Mouse (Mus musculus) left cerebral cortex, adult 9 months (tissue): ENCODE results near the gene Gp9.

Experiments used
- DNase-seq, 2 experiments: peaks; one replicate each; pipeline ENCODE4 v3.0.0; 2022; ENCODE audit warnings: low spot score in 2 of 2

Gene Gp9

DNA sequence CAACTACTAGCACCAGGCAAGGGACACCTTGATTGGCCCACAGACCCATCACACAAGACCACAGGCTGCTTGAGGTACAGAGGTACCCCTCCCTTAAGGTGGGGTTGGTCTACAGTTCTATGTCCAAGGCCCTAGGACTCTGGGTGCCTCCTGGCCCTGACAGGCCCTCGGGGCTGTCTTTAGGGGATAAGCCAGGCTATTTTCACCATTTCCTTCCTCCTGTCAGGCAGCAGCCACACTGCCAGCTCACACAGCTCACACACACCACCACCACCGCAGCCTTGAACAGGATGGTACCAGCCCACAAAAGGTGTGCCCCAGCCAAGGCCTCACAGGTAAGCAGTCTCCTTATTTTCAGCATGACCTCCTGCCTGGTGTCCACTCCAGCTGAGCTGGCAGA, at the start of gene Gp9:
Gp9 (plus strand) TSS at position 231 of the 400 bp plus-strand sequence.
- no peak for DNase-seq

DNA sequence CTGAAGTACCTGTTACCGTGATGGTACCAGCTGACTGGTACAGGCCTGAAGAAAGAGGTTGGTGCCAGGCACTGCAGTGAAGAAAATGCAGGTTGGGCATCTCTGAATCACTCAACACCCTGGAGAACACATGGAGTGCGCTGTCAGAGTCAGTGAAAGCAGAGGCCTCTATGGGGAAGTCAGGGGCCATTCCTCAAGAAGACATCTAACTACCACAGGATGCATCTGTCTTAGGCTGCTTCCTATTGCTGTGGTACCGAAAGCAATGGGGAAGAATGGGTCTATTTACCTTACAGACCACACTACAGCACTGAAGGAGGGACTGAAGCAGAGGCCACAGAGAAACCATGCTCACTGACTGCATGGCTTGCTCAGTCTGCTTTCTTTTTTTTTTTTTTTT, 49.8 kb upstream of the Gp9 start:
- no peak for DNase-seq

DNA sequence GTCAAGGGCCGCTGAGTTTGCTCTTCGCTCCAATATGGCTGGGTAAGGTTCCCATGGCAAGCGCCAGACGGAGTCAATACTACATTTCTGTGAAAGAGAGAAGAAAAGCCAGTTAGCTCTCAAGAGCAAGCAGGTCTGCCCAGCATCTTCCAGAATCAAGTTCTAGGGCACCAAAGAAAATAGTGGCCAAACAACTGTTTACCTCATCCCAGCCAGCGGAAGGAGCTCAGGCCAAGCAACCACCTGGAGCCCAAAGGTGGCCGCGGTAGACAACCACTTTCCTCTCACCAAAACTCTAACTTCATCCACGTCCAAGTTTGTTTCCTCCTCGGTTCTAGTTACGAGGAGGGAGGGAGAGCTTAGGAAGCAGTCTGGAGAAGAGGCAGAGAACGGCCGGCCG, 47.7 kb upstream of the Gp9 start:
- no peak for DNase-seq

DNA sequence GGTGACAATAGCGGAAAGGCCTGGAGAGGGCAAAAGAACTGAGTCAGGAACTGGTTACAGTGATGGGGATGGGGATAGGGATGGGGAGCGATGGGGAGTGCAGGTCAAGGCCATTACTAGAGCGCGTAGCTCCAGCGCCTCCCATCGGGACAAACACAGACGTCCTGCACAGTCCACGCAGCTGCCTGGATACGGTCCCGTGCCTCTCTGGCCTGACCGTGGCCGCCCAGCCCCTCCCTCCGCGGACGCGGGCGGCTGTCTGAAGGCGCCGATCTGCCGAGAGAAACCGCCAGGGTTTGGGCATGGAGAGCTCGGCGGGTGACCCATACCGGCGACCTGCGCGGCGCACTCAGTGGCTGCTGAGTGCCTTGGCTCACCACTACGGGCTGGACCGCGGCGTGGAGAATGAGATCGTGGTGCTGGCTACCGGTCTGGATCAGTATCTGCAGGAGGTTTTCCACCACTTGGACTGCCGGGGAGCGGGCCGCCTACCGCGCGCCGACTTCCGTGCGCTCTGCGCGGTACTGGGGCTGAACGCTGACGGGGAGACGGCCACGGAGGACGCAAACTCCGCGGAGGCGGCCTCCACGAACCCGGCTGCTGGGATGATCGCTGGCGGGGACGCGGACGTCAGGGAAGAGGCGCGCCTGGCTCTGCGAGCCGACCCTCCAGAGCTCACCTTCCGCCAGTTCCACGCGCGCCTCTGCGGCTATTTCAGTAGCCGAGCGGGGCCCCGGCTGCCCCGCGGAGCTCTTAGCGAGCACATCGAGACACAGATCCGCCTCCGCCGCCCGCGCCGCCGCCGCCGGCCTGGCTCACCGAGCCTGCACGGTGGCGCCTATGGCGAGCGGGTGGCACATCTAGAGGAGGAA, 47.0 kb upstream of the Gp9 start, which contains the start of gene Efcc1:
Efcc1 (plus strand) TSS at position 279 of the 872 bp plus-strand sequence.
- DNase-seq: peak in 1 of 2 experiments; percentile 63

DNA sequence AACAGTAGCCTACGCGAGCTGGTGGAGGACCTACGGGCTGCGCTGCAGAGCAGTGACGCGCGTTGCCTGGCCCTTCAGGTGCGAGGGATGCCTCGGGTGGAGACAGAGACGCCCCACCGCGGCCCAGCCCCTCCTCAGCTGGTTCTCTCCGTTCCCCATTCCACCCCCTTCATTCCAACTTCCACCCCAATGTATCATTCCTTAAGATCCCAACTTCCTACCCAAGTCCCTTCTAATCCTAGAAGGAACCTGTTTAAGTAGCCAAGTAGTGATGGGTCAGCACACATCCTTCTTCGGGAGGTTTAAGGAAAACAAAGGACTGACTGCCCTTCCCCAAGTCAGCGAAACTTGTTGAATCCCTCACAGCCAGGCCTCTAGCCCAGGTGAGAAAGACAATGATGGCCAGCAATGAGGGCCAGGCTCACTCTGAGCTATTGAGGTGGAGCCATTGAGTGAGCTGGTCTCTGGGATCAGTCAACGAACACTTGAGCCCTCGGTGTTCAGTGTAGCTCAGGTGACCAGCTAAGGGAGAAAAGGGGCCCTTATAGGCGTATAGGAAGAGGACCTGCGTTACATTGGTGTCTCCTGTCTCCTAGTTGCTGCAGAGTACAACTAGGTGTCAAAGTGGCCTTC, 46.3 kb upstream of the Gp9 start:
- DNase-seq: peak in 1 of 2 experiments; percentile 5

DNA sequence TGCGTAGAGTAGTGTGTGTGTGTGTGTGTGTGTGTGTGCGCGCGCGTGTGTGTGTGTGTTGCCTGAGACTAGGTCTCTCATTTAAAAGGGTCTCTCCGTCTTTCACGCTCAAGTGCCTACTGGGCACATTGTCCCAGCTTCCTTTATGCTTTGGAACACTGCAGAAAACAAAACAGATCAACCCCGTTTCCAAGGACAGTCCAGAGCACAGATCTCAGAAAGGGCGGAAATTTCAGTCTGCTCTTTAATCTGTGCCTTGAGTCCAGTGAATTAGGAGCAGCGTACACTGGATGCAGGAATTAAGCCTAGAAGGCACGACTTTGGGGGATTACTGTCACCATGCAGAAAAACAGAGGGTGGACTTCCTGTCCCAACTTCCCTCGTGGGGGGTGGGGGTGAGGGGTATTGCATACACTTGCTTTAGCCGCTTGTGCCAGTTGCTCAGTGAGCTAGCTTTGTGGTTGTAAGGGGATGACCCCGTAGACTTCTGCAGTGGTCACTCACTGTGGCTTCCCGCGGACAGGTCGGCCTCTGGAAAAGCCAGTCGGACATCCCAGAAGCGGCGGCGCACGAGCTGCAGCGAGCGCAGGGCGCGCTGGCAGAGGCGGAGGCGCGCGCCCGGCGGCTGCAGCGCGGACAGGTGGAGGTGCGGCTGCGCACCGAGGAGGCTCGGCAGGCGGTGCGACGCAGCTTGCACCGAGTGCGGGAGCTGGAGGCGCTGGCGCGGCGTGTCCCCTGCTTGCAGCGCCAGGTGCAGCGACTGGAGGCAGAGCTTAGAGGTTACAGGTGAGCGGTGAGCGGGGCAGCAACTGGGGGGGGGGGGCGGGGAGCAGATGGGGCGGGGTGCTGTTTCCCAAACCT, 45.5 kb upstream of the Gp9 start:
- peak in 1 of 2 experiments; percentile 16 for DNase-seq

DNA sequence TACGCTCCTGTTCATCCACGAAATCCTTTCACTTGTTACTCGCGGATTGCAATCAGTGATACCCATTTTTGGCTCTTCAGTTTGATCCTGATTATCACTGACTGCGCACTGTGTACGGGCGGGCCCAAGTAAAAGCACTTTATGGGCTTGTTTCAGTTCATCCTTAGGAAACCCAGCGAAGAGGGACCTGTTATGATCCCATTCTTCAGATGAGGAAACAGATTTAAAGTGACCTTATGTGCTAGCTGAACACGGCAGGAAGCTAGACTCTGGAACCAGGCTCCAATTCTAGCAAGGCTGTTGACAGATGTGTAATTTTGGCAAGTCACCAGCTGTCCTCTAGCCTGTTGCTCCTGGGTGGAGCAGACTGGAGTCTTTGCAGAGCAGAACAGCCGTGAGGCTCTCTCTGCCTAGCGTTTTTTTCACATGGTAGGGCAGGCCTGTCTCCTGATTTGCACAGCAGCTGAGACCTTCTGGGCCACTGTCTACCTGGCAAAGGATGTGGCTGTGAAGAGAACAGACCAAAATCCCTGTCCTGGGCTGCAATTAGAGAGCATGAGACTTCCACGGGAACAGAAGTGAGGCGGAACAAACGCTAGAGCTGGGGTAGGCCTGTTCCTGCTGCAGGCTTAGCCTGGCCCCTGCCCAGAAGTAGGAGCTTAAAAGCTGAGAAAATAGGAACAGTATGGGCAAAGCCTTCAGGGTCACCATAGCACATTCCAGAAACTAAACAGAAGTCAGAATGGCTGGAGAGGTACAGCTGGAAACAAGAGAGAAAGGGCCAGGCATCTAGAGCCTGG, 44.5 kb upstream of the Gp9 start:
- DNase-seq: peak in 1 of 2 experiments; percentile 17

DNA sequence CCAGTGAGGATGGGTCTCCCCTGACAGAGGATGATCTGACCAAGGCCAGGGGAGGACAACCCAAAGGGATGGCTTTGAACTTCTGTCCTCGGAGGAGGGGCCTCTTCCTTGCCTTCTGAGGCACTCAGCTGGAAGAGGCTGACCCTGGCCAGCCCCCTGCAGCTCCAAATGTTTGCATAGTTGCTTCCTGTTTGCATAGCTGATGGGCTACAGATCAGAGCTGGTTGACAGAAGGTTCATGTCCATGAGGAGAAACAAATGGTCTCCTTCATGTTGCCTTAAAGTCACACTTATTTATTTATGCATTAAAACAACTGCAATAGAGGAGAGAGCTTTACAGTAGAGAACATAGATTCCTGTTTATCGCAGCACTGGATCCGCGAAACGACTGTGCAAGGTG, 43.7 kb upstream of the Gp9 start:
- DNase-seq: no peak

DNA sequence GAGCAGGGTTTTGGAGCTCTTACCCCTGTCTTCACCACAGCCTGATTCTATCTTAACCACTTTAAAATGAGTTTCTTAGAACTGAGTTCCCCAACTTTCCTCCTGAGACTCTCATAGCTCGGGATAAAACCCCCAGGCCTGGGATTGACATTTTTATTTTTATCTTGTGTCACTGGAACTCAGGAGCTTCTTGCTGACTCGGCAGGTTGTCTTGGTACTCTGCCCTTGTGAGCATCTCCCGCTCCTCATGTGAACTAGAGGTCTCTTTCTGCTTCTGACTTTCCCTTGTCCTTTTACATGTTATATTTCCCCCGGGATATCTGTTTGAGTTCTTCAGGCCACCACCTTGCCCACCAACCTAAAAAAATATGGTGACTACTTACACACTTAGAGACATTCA, 40.9 kb upstream of the Gp9 start:
- DNase-seq: no peak

DNA sequence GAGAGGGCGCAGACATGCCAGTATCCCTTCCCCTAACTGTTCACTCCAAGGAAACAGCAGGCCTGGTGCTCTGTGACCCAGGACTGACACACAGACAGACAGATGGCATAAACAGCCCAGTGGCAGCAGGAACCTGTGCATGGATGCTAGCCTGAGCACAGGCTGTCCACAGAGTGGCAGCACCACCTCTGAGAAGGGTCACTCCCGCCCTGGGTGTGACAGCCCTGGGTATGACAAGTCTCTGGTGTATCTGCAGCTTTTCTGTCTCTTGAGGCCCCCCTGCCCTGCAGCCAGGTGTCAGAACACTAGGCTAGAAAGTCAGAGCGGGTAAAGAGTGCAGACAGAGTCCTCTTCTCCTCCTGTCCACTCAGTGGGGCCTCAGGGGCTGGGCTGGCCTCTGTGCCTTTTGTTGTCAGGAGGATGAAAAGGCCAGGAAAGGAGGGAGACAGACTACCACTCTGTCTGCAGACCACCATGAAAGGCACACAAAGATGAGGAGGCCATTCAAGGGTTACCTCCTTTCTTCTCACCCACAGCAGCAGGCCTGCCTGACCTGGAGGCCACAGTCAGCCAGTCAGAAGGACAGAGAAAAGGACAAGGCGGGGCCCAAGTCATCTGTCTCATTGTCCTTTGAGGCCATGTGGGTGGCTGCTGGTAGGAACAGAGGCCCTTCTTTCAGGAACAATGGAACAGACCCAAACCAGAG, 39.8 kb upstream of the Gp9 start:
- DNase-seq: peak in 1 of 2 experiments; percentile 11

DNA sequence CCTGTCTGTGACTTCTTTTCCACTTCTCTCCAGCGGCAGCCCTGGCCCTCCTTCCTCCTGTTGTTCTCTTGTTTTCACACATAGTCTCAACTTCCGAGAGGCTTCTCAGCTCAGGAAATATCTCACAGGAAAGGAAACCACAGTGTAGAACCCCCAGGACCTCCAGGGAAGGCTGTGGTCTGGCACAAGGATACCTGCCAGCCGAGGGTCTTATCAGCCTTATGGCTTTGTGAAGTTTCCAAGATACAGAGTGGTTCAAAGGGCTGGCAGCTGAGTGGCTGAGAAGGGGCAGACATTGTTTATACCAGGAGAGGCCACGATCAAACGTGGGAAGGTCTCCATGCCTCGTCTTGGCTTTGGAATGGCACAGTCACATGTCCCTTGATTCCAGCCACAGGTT, 38.0 kb upstream of the Gp9 start:
- no peak for DNase-seq

DNA sequence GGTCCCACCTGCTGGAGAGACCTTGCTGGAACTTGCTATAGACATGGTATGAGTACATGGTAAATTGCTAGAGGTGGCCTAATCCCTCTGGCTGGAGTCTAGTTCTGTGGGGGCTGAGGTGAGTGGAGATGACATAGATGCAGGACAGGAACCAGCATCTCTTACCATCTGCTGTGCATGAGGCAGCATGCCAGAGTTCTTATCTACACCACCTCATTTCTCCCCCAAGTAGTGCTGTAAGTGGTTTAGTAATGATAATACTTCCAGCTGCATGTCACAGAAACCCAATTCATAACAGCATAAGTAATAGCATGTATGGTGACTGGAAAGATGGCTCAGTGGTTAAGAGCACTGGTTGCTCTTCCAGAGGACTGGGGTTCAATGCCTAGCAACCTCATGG, 37.4 kb upstream of the Gp9 start:
- DNase-seq: no peak

DNA sequence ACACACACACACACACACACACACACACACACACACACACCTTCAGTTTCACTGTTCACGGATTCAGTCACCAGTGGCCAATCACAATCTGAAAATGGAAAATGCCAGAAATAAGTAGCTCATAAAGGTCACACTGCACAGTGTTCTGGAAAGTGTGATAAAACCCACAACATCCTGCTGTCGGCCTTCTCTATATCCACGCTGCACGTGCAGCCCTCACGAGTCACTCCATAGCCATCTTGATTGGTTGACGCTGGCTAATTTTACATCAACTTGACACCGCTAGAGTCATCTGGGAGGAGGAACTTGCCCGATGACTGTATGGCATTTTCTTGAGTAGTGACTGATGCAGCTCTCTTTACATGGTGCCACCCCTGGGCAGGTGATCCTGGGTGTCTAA, 35.9 kb upstream of the Gp9 start:
- DNase-seq: no peak

DNA sequence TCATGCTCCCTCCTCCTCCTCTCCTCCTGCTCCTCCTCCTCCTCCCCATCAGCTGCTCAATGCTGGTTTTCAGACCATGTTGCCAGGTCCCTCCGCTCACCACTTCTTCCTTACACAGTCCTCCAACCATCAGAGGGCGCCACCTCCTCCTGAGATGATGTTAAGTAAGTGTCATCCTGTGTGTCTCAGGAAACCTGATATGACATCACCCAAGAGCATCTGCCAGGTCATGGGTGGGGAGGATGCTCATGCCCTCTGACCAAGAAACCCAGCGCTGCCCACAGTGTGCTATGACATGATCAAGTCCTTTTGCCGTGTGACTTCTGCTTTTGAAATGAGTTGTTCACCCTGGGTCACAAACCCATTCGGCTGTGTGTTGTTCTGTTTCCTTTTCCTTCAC, 35.1 kb upstream of the Gp9 start:
- no peak for DNase-seq

DNA sequence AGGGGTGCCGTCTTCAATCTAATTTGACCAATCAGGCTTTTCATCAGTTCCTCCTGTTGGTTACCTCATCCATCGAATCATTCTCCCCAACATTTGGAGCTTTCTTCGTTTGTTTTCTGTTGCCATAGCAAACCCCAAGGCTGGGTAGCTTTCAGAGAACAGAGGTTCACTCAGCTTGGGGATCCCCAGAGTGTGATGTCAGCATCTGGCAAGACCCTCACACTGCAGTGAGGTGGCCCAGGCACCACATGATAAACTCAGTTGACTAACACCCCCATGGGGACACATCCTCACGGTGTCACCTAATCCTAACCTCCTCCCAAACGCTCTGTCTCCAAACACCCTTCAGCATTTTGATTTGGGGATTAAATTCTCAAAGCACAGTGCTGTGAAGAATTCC, 34.6 kb upstream of the Gp9 start:
- no peak for DNase-seq

DNA sequence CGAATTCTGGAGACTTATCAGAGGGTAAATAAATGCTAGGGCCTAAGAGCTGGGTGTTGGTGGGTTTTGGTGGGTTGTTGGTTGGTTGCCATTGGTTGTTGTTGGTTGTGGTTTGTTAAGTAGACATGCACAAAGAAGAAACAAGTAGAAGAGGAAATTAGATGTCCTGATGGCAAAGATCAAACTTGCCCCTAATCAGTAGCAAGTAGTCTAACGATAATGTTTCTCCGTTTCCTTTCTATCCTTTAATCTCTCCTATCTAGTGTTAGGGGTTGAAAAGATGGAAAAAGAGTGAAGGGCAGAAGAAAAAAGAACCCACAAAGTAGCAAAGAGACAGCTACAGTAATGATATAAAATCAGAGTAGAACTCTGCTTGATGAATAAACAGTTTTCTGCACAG, 33.2 kb upstream of the Gp9 start:
- no peak for DNase-seq

DNA sequence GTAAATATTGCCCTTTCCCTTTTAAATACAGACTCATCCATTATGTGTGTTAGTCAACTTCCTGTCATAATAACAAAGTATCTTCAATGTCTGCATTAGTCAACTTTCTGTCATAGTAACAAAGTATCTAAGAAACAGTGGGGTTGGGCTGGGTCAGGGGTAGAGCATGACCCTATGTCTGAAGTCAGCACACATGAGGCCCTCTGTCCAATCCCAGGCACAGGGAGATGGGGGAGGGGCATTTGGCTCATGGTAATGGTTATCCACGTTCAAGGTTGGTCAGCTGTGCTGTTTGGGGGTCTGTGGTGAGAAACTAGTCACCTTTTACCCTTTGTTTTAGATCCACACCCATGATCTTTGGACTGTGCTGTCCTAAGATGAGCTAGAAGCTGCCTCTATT, 32.6 kb upstream of the Gp9 start:
- no peak for DNase-seq

DNA sequence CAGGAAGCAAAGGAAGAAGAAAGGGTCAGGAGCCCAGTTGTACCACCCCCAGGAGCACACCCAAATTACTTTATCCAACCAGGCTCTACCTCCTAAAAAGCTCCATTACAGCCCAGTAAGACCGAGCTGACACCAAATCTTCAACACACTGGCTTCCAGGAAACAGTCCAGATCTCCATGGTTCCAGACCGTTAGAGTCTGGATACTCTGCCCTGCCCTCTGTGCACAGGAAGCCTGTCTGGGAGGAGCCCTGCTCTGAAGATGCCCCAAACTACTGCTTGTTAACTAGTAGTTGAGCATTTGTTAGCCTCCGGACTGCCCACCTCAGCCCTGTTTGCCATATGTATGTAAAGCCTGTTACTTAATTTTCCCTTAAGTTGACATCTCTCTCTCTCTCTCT, 31.8 kb upstream of the Gp9 start:
- no peak for DNase-seq

DNA sequence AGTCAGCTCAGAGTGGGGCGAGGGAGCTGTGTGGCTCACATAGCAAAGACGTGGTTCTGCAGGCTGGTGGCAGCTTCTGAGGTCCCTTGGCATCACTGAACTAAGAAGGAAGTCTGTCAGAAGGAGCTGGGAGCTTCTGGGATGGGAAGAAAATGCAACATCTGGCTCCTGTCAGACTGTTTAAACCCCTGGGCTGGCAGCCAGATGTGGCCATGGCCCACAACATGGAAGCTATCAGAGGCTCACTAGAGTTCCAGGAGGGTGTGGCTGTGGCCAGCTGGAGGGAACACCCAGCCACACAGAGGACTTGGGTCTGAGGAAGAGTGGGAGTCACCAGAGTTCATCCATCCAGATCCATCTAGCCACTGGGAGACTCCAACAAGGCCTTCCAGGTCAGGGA, 31.0 kb upstream of the Gp9 start:
- DNase-seq: no peak

DNA sequence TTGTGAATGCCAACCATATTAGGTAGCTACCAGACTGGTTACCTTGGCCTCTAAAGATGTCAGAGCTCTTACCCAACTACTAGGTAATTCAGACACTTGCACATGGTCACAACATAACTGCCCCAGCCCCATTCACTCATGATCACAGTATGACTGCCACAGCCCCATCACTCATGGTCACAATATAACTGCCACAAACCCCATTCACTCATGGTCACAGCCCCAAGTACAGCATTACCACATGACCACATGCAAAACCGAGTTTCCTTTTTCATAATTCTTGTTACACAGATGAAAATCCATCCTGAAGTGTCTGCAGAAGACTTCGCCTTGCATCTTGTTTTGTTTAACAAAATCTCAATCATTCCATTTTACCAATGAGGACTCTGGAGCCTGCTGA, 29.8 kb upstream of the Gp9 start:
- DNase-seq: no peak

DNA sequence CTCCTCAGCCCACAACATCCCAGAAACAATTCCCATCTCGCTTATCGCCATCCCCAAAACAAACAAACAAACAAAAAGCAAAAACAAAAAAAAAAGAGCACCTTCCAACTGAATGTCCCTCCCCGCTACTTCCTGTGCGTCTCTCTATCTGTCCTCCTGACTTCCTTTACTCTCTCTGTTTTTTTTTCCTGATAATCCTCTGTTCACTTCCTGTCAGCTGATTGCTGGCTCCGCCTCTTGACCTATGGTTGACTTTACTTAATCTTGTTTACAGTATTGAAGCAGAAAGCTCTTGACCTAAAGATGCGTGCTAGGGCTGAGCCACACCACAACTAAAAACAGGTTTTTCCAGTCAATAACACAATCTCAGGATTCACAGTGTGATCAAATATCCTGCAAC, 29.3 kb upstream of the Gp9 start:
- no peak for DNase-seq
